Mouse (Mus musculus): Measurements from ENCODE around the gene Sirt4.

DNA sequence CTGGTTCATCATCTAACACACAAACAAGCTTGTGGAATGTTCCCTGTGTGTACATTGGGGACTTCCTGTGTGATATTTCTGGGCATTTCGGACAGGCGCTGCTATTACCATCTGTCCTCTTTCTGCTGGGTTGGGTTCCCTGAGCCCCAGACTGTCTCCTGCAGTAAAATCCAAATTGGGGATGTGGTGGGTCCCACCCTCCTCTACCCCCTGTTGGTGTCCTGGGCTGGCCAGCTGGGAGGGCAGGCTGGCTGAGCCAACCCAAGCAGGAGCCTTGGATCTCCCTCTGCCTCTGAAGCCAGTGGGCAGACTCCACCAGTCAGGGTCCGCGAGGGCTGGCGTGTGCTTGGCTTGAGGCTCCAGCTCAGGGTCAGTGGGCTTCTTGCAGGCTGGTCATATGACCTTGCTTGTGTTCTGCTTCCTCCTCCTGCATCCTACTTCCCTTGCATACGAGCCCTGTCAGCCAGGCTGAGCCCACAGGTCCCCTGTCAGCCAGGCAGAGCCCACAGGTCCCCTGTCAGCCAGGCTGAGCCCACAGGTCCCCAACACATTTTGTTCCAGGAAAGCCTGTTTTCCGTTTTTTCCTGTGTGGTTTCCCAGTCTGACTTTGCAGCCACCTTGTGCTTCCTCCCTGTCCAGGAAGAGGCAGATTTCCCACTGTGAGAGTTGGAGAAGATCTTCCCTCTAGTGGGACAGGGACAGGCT is 45.4 kb upstream of the Sirt4 start:
- TF ChIP-seq CTCF (conservative IDR thresholded peaks at IDR 0.05; ENCODE audit: low read length) = no peak
- TF ChIP-seq POU5F1 (IDR thresholded peaks at IDR 0.05; ENCODE audit: borderline replicate concordance, low read length) = no peak
